Mouse (Mus musculus) liver, embryonic 12.5 days (tissue): ENCODE measurements at regions not wholly inside any gene's neighbourhood (a gene's known extent, or its start where the extent isn't known, plus 50 kb on each side); places are given as distances from the start of the nearest gene placed in this dataset.
"Not testable (repeated sequence)": the region's sequence is repeated elsewhere in the genome, so short reads cannot be mapped to it uniquely, and the experiment has no call there.

Source experiments
- ATAC-seq: fragments of 200-750 bp; cut with Nextera tagmentation; 2 replicates; pipeline ENCODE4 v1.8.0; 2017; ENCODE audit warnings: moderate number of reproducible peaks, mild to moderate bottlenecking, moderate library complexity
- H3K27ac ChIP-seq: fragments of 300-500 bp; sonication (generic); 2 replicates; pipeline ENCODE4 v1.5.1; 2016; ENCODE audit warnings: mild to moderate bottlenecking
- H3K27me3 ChIP-seq: fragments of 300-500 bp; sonication (generic); replicated peaks from 2 replicates; pipeline ENCODE4 v1.6.1; 2016; ENCODE audit warnings: mild to moderate bottlenecking, moderate library complexity
- H3K36me3 ChIP-seq: fragments of 300-500 bp; sonication (generic); 2 replicates; pipeline ENCODE4 v1.6.1; 2016; ENCODE audit warnings: mild to moderate bottlenecking, moderate library complexity
- H3K4me1 ChIP-seq: fragments of 300-500 bp; sonication (generic); 2 replicates; pipeline ENCODE4 v1.6.1; 2016
- H3K4me2 ChIP-seq: fragments of 300-500 bp; sonication (generic); 2 replicates; pipeline ENCODE4 v1.6.1; 2016; ENCODE audit warnings: mild to moderate bottlenecking, moderate library complexity
- H3K4me3 ChIP-seq: fragments of 300-500 bp; sonication (generic); 2 replicates; pipeline ENCODE4 v1.5.1; 2016; ENCODE audit warnings: mild to moderate bottlenecking, moderate library complexity
- H3K9ac ChIP-seq: fragments of 300-500 bp; sonication (generic); 2 replicates; pipeline ENCODE4 v1.6.1; 2016; ENCODE audit warnings: mild to moderate bottlenecking, moderate library complexity
- H3K9me3 ChIP-seq: fragments of 300-500 bp; sonication (generic); replicated peaks from 2 replicates; pipeline ENCODE4 v1.6.1; 2016; ENCODE audit warnings: mild to moderate bottlenecking, moderate library complexity
- WGBS: fragments of 180-500 bp; shearing (Covaris S2); methylation state at CpG from one replicate; pipeline ENCODE4 v1.1.7; 2016; ENCODE audit not compliant: insufficient replicate concordance; 5-methylcytosine and 5-hydroxymethylcytosine counted together

- no peak overlapping the region for H3K4me2 ChIP-seq
- H3K36me3 ChIP-seq = no peaks in the 10 kb centered on the region
- H3K9ac ChIP-seq = no peak overlapping the region
- WGBS = 74% methylated on average over 5 of the region's 5 CpGs
- no peak overlapping the region for H3K4me3 ChIP-seq
- no peak overlapping the region for H3K27ac ChIP-seq
- H3K9me3 ChIP-seq = no peaks in the 10 kb centered on the region
- peaks cover 29% of the 10 kb centered on the region for H3K4me1 ChIP-seq
- H3K27me3 ChIP-seq = no peaks in the 10 kb centered on the region
- ATAC-seq = no peak
These were observed 105.7 kb upstream of the Klf3 start for GRCm38 (mm10) chr5:64697466-64697865.

GRCm38 (mm10) chr5:64698458-64699116 lies 104.6 kb upstream of the Klf3 start:
- Histone ChIP-seq H3K9ac (no peak overlapping the region), H3K4me2 (no peak overlapping the region), H3K27me3 (no peaks in the 10 kb centered on the region), H3K9me3 (no peaks in the 10 kb centered on the region), H3K4me1 (peaks cover 27% of the 10 kb centered on the region), H3K36me3 (no peaks in the 10 kb centered on the region), H3K27ac (no peak overlapping the region), H3K4me3 (no peak overlapping the region)
- WGBS = 72% methylated on average over 6 of the region's 6 CpGs
- no peak for ATAC-seq

GRCm38 (mm10) chr5:64700030-64700429 lies 103.2 kb upstream of the Klf3 start:
- H3K27ac ChIP-seq = no peak overlapping the region
- peaks cover 29% of the 10 kb centered on the region for H3K4me1 ChIP-seq
- no peak for ATAC-seq
- H3K27me3 ChIP-seq = no peaks in the 10 kb centered on the region
- WGBS = 72% methylated on average over 6 of the region's 6 CpGs
- H3K4me3 ChIP-seq = no peak overlapping the region
- H3K4me2 ChIP-seq = no peak overlapping the region
- H3K36me3 ChIP-seq = no peaks in the 10 kb centered on the region
- H3K9me3 ChIP-seq = no peaks in the 10 kb centered on the region
- H3K9ac ChIP-seq = no peak overlapping the region

- 0 out of 2 replicates have a peak overlapping the region, but pooled peaks have one; percentile 31 for H3K27ac ChIP-seq
- peak overlapping the region; percentile 38 for H3K4me2 ChIP-seq
- H3K9me3 ChIP-seq = no peaks in the 10 kb centered on the region
- WGBS = 70% methylated on average over 14 of the region's 14 CpGs
- peaks cover 3% of the 10 kb centered on the region; the same call in 1 of the 2 replicates for H3K27me3 ChIP-seq
- H3K4me1 ChIP-seq = peaks cover 29% of the 10 kb centered on the region
- 0 out of 2 replicates have a peak, but pooled peaks have one; percentile 25 for ATAC-seq
- no peak overlapping the region for H3K4me3 ChIP-seq
- H3K36me3 ChIP-seq = no peaks in the 10 kb centered on the region
- peak overlapping the region; percentile 36; the same call in 1 of the 2 replicates for H3K9ac ChIP-seq
These were observed 101.9 kb upstream of the Klf3 start for GRCm38 (mm10) chr5:64701219-64701779.

GRCm38 (mm10) chr5:64701780-64702231 lies 101.4 kb upstream of the Klf3 start:
- ATAC-seq = peak; percentile 38; the same call in 1 of the 2 replicates
- Histone ChIP-seq H3K9ac (peak overlapping the region; percentile 36; the same call in 1 of the 2 replicates), H3K4me1 (peaks cover 29% of the 10 kb centered on the region), H3K27me3 (peaks cover 3% of the 10 kb centered on the region; the same call in 1 of the 2 replicates), H3K4me2 (peak overlapping the region; percentile 38), H3K27ac (peak overlapping the region; percentile 31; the same call in 1 of the 2 replicates), H3K4me3 (no peak overlapping the region), H3K9me3 (no peaks in the 10 kb centered on the region), H3K36me3 (no peaks in the 10 kb centered on the region)
- 13% methylated on average over 7 of the region's 7 CpGs for WGBS

GRCm38 (mm10) chr5:64702404-64702803 lies 100.8 kb upstream of the Klf3 start:
- H3K27ac ChIP-seq = peak overlapping the region; percentile 31; the same call in 1 of the 2 replicates
- 37% methylated on average over 1 of the region's 1 CpGs for WGBS
- peak overlapping the region; percentile 38; the same call in 1 of the 2 replicates for H3K4me2 ChIP-seq

GRCm38 (mm10) chr5:64703091-64703872 lies 99.9 kb upstream of the Klf3 start:
- Histone ChIP-seq H3K4me1 (peaks cover 29% of the 10 kb centered on the region), H3K9ac (no peak overlapping the region), H3K4me2 (no peak overlapping the region), H3K9me3 (no peaks in the 10 kb centered on the region), H3K36me3 (no peaks in the 10 kb centered on the region), H3K27ac (0 out of 2 replicates have a peak overlapping the region, but pooled peaks have one; percentile 16), H3K4me3 (no peak overlapping the region), H3K27me3 (peaks cover 3% of the 10 kb centered on the region; the same call in 1 of the 2 replicates)
- 67% methylated on average over 9 of the region's 9 CpGs for WGBS
- no peak; the same call in 1 of the 2 replicates for ATAC-seq

More at GRCm38 (mm10) chr5:64702404-64702803, 100.8 kb upstream of the Klf3 start:
- H3K4me3 ChIP-seq, H3K36me3 ChIP-seq, ATAC-seq, H3K9me3 ChIP-seq, H3K27me3 ChIP-seq, H3K9ac ChIP-seq: not testable (repeated sequence)
- H3K4me1 ChIP-seq = peaks cover 29% of the 10 kb centered on the region

GRCm38 (mm10) chr5:64704144-64704543 lies 99.0 kb upstream of the Klf3 start:
- 72% methylated on average over 7 of the region's 7 CpGs for WGBS
- Histone ChIP-seq H3K4me2 (no peak overlapping the region), H3K9me3 (no peaks in the 10 kb centered on the region), H3K4me1 (peaks cover 29% of the 10 kb centered on the region), H3K27ac (no peak overlapping the region), H3K27me3 (peaks cover 3% of the 10 kb centered on the region; the same call in 1 of the 2 replicates), H3K4me3 (no peak overlapping the region), H3K9ac (no peak overlapping the region), H3K36me3 (no peaks in the 10 kb centered on the region)
- no peak for ATAC-seq

GRCm38 (mm10) chr5:64706586-64706985 lies 96.6 kb upstream of the Klf3 start:
- peaks cover 3% of the 10 kb centered on the region; the same call in 1 of the 2 replicates for H3K27me3 ChIP-seq
- no peak overlapping the region for H3K4me3 ChIP-seq
- no peaks in the 10 kb centered on the region for H3K9me3 ChIP-seq
- H3K27ac ChIP-seq = no peak overlapping the region
- H3K9ac ChIP-seq = no peak overlapping the region
- H3K36me3 ChIP-seq = no peaks in the 10 kb centered on the region
- no peak overlapping the region for H3K4me2 ChIP-seq
- H3K4me1 ChIP-seq = peaks cover 42% of the 10 kb centered on the region
- WGBS = 73% methylated on average over 3 of the region's 3 CpGs
- ATAC-seq = no peak

GRCm38 (mm10) chr5:64709146-64709545 lies 94.0 kb upstream of the Klf3 start:
- no peaks in the 10 kb centered on the region for H3K36me3 ChIP-seq
- peaks cover 3% of the 10 kb centered on the region; the same call in 1 of the 2 replicates for H3K27me3 ChIP-seq
- WGBS = 64% methylated on average over 4 of the region's 4 CpGs
- no peak overlapping the region for H3K4me3 ChIP-seq
- H3K9me3 ChIP-seq = no peaks in the 10 kb centered on the region
- no peak overlapping the region for H3K4me2 ChIP-seq
- H3K9ac ChIP-seq = no peak overlapping the region
- H3K27ac ChIP-seq = no peak overlapping the region
- no peak for ATAC-seq
- H3K4me1 ChIP-seq = peaks cover 38% of the 10 kb centered on the region

GRCm38 (mm10) chr5:64710236-64710635 lies 93.0 kb upstream of the Klf3 start:
- Histone ChIP-seq H3K4me3 (no peak overlapping the region), H3K4me2 (no peak overlapping the region), H3K27ac (no peak overlapping the region), H3K27me3 (peaks cover 3% of the 10 kb centered on the region; the same call in 1 of the 2 replicates), H3K9me3 (no peaks in the 10 kb centered on the region), H3K9ac (no peak overlapping the region), H3K36me3 (no peaks in the 10 kb centered on the region), H3K4me1 (peaks cover 48% of the 10 kb centered on the region)
- ATAC-seq = no peak
- 45% methylated on average over 3 of the region's 3 CpGs for WGBS
